Mouse (Mus musculus): ENCODE measurements at regions not wholly inside any gene's neighbourhood (a gene's known extent, or its start where the extent isn't known, plus 50 kb on each side); places are given as distances from the start of the nearest gene placed in this dataset.

- no peak for TF ChIP-seq CTCF (IDR thresholded peaks at IDR 0.05; ENCODE audit: low read depth)
- DNase-seq (ENCODE audit: low spot score) = no peak
- no peak overlapping the region for H3K27ac ChIP-seq
- H3K9me3 ChIP-seq (replicated peaks; ENCODE audit: low read length) = no peaks in the 10 kb centered on the region
- H3K9ac ChIP-seq (ENCODE audit: low read depth, low read length) = no peak overlapping the region
- no peak overlapping the region for H3K4me3 ChIP-seq (replicated peaks; ENCODE audit: low read depth, low read length)
- no peaks in the 10 kb centered on the region for H3K27me3 ChIP-seq (ENCODE audit: insufficient read depth, low read length)
- H3K4me2 ChIP-seq (ENCODE audit: low read length) = no peak overlapping the region
- H3K4me1 ChIP-seq (replicated peaks; ENCODE audit: insufficient read depth, low read length) = no peaks in the 10 kb centered on the region
- no peak for ATAC-seq (replicated peaks; ENCODE audit: low FRiP score, low read depth)
- no peaks in the 10 kb centered on the region for H3K36me3 ChIP-seq (ENCODE audit: insufficient read depth, low read length)
- 66% methylated on average over 5 of the region's 5 CpGs for WGBS
These were observed 240.2 kb upstream of the Zfp462 start for GRCm38 (mm10) chr4:54704696-54705095.

DNA sequence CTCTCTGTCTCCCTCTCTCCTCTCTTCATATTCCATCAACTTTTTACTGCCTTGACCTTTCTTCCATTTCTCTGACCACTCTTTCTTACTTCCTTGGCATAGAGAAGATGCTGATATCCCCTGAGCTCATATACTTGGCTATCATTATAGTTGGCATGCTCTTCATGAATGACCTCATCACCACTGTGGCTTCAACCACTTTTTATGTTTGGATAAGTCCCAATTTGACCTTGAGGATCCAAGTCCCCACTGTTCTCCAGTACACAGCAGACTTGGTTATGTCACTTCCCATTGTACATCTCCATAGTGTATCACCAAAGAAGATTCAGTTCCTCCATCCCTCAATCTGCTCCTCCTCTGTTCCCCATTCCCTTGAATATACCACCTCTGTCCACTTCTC, 235.1 kb upstream of the Zfp462 start:
- Histone ChIP-seq H3K27ac (no peak overlapping the region), H3K4me1 (replicated peaks; ENCODE audit: insufficient read depth, low read length) (no peaks in the 10 kb centered on the region), H3K36me3 (ENCODE audit: insufficient read depth, low read length) (no peaks in the 10 kb centered on the region), H3K4me3 (replicated peaks; ENCODE audit: low read depth, low read length) (no peak overlapping the region), H3K27me3 (ENCODE audit: insufficient read depth, low read length) (no peaks in the 10 kb centered on the region), H3K4me2 (ENCODE audit: low read length) (no peak overlapping the region), H3K9ac (ENCODE audit: low read depth, low read length) (no peak overlapping the region), H3K9me3 (replicated peaks; ENCODE audit: low read length) (no peaks in the 10 kb centered on the region)
- TF ChIP-seq CTCF (IDR thresholded peaks at IDR 0.05; ENCODE audit: low read depth) = no peak
- no peak for ATAC-seq (replicated peaks; ENCODE audit: low FRiP score, low read depth)
- no peak for DNase-seq (ENCODE audit: low spot score)

GRCm38 (mm10) chr4:54712929-54713328, 231.9 kb upstream of the Zfp462 start:
- no peak for TF ChIP-seq CTCF (IDR thresholded peaks at IDR 0.05; ENCODE audit: low read depth)
- Histone ChIP-seq H3K9me3 (replicated peaks; ENCODE audit: low read length) (no peaks in the 10 kb centered on the region), H3K4me3 (replicated peaks; ENCODE audit: low read depth, low read length) (no peak overlapping the region), H3K27me3 (ENCODE audit: insufficient read depth, low read length) (no peaks in the 10 kb centered on the region), H3K4me2 (ENCODE audit: low read length) (no peak overlapping the region), H3K27ac (no peak overlapping the region), H3K36me3 (ENCODE audit: insufficient read depth, low read length) (no peaks in the 10 kb centered on the region), H3K4me1 (replicated peaks; ENCODE audit: insufficient read depth, low read length) (no peaks in the 10 kb centered on the region), H3K9ac (ENCODE audit: low read depth, low read length) (no peak overlapping the region)
- ATAC-seq (replicated peaks; ENCODE audit: low FRiP score, low read depth) (peak; percentile 63; the same call in 1 of the 2 replicates), DNase-seq (ENCODE audit: low spot score) (peak; percentile 52)
- WGBS = 27% methylated on average over 3 of the region's 3 CpGs

DNA sequence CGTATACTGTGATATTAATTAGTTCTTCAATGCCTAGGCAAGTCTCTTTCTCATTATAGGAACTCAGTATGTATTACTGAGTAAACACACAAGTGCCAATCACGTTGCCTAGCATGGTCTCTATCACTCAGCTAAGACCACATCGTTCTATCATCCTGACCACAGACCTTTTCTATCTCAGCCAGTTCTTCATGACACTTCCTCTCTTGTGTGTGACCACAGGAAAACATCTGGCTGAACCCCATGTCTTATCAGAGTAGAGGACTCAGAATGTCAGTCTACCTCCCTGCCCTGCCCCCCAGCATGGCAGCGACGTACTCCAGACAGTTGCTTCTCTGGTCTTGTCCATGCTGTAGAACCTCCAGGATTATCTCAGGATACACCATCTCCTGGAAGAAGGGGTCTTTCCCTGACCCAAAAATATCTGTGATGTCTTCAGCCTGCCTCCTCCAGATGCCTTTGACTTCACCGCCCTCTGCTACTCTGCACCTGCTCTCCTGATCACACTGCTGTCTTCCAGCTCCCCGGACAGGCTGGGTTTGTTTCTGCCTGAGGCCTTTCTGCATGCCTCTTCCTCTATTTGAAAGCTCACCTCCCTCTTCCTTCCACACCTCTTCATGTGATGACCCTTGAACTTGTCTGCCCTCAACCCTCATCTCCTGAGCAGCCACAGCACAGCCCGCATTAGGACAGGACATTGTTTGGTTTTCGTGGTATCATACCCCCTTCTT, 230.1 kb upstream of the Zfp462 start:
- Histone ChIP-seq H3K4me2 (ENCODE audit: low read length) (no peak overlapping the region), H3K9me3 (replicated peaks; ENCODE audit: low read length) (no peaks in the 10 kb centered on the region), H3K27ac (no peak overlapping the region), H3K36me3 (ENCODE audit: insufficient read depth, low read length) (no peaks in the 10 kb centered on the region), H3K9ac (ENCODE audit: low read depth, low read length) (no peak overlapping the region), H3K4me3 (replicated peaks; ENCODE audit: low read depth, low read length) (no peak overlapping the region), H3K4me1 (replicated peaks; ENCODE audit: insufficient read depth, low read length) (no peaks in the 10 kb centered on the region), H3K27me3 (ENCODE audit: insufficient read depth, low read length) (no peaks in the 10 kb centered on the region)
- TF ChIP-seq CTCF (IDR thresholded peaks at IDR 0.05; ENCODE audit: low read depth) = no peak
- ATAC-seq (replicated peaks; ENCODE audit: low FRiP score, low read depth) (no peak), DNase-seq (ENCODE audit: low spot score) (no peak)
- WGBS = 61% methylated on average over 9 of the region's 9 CpGs

GRCm38 (mm10) chr4:54718083-54718482, 226.8 kb upstream of the Zfp462 start:
- no peak for TF ChIP-seq CTCF (IDR thresholded peaks at IDR 0.05; ENCODE audit: low read depth)

GRCm38 (mm10) chr4:54739001-54739400, 205.8 kb upstream of the Zfp462 start:
- no peaks in the 10 kb centered on the region for H3K4me1 ChIP-seq (replicated peaks; ENCODE audit: insufficient read depth, low read length)
- H3K4me3 ChIP-seq (replicated peaks; ENCODE audit: low read depth, low read length) = no peak overlapping the region
- no peaks in the 10 kb centered on the region for H3K36me3 ChIP-seq (ENCODE audit: insufficient read depth, low read length)
- no peaks in the 10 kb centered on the region for H3K27me3 ChIP-seq (ENCODE audit: insufficient read depth, low read length)
- no peak for TF ChIP-seq CTCF (IDR thresholded peaks at IDR 0.05; ENCODE audit: low read depth)
- no peak for DNase-seq (ENCODE audit: low spot score)
- H3K9me3 ChIP-seq (replicated peaks; ENCODE audit: low read length) = no peaks in the 10 kb centered on the region
- H3K9ac ChIP-seq (ENCODE audit: low read depth, low read length) = no peak overlapping the region
- no peak for ATAC-seq (replicated peaks; ENCODE audit: low FRiP score, low read depth)
- no peak overlapping the region for H3K27ac ChIP-seq
- 71% methylated on average over 5 of the region's 5 CpGs for WGBS
- H3K4me2 ChIP-seq (ENCODE audit: low read length) = no peak overlapping the region

More at GRCm38 (mm10) chr4:54718083-54718482, 226.8 kb upstream of the Zfp462 start:
- no peak overlapping the region for H3K9ac ChIP-seq (ENCODE audit: low read depth, low read length)
- WGBS = 58% methylated on average over 1 of the region's 1 CpGs
- H3K4me1 ChIP-seq (replicated peaks; ENCODE audit: insufficient read depth, low read length) = no peaks in the 10 kb centered on the region
- H3K4me3 ChIP-seq (replicated peaks; ENCODE audit: low read depth, low read length) = no peak overlapping the region
- no peaks in the 10 kb centered on the region for H3K36me3 ChIP-seq (ENCODE audit: insufficient read depth, low read length)
- no peak for ATAC-seq (replicated peaks; ENCODE audit: low FRiP score, low read depth)
- no peak overlapping the region for H3K27ac ChIP-seq
- H3K27me3 ChIP-seq (ENCODE audit: insufficient read depth, low read length) = no peaks in the 10 kb centered on the region
- no peaks in the 10 kb centered on the region for H3K9me3 ChIP-seq (replicated peaks; ENCODE audit: low read length)
- DNase-seq (ENCODE audit: low spot score) = no peak
- no peak overlapping the region for H3K4me2 ChIP-seq (ENCODE audit: low read length)

DNA sequence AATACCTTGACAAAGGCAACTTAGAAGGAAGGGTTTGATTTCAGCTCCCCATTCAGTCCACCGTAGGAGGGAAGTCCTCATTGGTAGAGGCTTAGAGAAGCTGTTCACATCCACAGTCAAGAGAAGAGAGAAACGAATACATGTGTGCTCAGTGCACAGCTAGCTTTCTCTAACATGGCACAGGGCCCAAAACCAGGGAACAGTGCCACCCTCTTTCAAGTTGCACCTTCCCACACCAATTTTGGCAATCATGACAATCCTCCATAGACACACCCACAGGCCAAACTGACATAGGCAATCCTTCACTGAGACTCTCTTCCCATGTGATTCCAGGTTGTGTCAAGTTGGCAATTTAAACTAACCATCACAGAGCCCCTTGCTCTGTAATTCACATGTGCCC, 193.4 kb upstream of the Zfp462 start:
- no peak overlapping the region for H3K4me3 ChIP-seq (replicated peaks; ENCODE audit: low read depth, low read length)
- H3K9me3 ChIP-seq (replicated peaks; ENCODE audit: low read length) = no peaks in the 10 kb centered on the region
- H3K27ac ChIP-seq = no peak overlapping the region
- H3K9ac ChIP-seq (ENCODE audit: low read depth, low read length) = no peak overlapping the region
- H3K4me2 ChIP-seq (ENCODE audit: low read length) = no peak overlapping the region
- no peak for TF ChIP-seq CTCF (IDR thresholded peaks at IDR 0.05; ENCODE audit: low read depth)
- H3K4me1 ChIP-seq (replicated peaks; ENCODE audit: insufficient read depth, low read length) = no peaks in the 10 kb centered on the region
- DNase-seq (ENCODE audit: low spot score) (no peak), ATAC-seq (replicated peaks; ENCODE audit: low FRiP score, low read depth) (no peak)
- H3K27me3 ChIP-seq (ENCODE audit: insufficient read depth, low read length) = no peaks in the 10 kb centered on the region
- WGBS = 82% methylated on average over 2 of the region's 2 CpGs
- no peaks in the 10 kb centered on the region for H3K36me3 ChIP-seq (ENCODE audit: insufficient read depth, low read length)

Measured in kidney, postnatal 0 days (tissue).